Mouse (Mus musculus): ENCODE results near the gene Carmil1.

DNA sequence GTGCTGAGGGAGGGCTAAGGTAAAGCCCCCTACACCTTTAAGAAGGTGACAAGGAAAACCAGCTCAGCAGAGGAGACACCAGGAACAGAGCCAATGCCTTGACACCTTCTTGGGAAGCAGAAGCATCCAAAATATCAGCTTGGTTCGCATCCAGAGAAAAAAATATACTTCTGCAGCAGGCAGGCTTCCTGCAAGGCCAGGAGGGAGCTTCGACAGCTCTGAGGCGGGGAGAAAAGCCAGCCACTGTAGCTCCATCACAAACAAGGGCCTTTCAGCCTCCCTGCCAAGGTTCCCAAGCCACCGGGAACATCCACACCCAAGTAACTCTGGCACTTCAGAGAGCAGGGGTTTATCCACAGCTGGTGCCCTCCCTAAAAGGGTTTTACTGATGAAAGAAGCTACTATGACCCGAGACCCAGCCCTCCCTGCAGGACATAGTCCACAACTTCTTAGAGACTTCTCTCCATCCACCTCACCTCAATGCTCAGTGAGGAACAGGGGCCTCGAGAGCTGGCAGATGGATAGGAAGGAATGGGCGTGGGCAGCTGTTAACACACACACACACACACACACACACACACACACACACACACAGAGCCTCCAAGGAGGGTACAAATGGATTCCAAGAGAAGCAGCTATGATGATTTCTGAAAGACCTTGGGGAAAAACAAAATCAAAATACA, 80.6 kb downstream of the Carmil1 start:
- TF ChIP-seq CTCF (IDR thresholded peaks at IDR 0.05; ENCODE audit: low read depth, low read length): no peak
- TF ChIP-seq EP300 (IDR thresholded peaks at IDR 0.05; ENCODE audit: insufficient read depth, low read depth, low read length): no peak
- TF ChIP-seq POLR2A (IDR thresholded peaks at IDR 0.05; ENCODE audit: insufficient read depth, low read length): no peak

All from ES-Bruce4 (cell line).